Mouse (Mus musculus): ENCODE measurements around the gene Ostf1. TPM values are rescaled to one million over a fixed set of nuclear protein-coding genes. Genes with fewer than 3 reads are reported as not detected.

Gene Ostf1
- total RNA-seq (2012; rRNA removed), result 122 and 131 TPM in 2 replicates
- total RNA-seq (2014; rRNA removed), result 175 and 188 TPM in 2 replicates
- polyA plus RNA-seq (2012; ENCODE audit: insufficient read length, low read depth), result 110 and 125 TPM in 2 replicates

DNA sequence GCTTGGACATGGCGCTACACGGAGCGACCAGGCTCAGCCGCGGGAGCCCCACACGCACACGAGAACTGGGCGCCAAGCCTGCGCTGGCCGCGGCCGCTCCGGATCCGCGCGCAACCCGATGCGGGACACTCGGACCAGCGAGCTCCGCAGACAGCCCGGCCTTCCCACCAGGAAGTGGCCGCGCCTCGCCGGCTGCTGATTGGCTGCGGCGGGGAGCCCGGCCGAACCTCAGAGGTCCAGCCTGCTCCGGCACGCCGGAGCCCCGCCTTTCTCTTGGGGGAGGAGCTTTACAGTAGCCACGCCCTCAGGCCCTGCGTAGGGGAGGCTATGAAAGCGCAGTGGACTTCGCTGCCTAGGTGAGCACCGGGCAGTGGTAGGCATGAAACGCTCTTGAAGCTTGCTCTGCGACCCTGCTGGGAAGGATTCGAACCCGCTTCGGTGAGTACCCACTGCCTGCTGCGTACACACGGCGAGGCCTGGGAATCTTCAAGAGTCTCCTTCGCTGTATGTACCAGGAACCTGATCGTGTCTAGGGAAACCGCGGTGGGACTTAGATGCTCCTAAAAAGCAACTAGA is at the start of gene Ostf1, which contains the start of gene Nmrk1:
Gene Ostf1, minus strand, starts transcription at position 180 of the 576 bp plus-strand sequence.
Gene Nmrk1, plus strand, starts transcription at position 307 of the 576 bp plus-strand sequence.
- Histone ChIP-seq H3K36me3 (replicated peaks in 1 of 2; ENCODE audit: control insufficient read depth in 1 of 2, insufficient read depth in 1 of 2, low read length in 1 of 2) (peaks cover 3 to 11% of the 10 kb centered on the region in 2 experiments), H3K4me3 (replicated peaks in 1 of 3; ENCODE audit: low read depth in 2 of 3, low read length in 2 of 3, poor library complexity in 1 of 3) (peak within 1 kb of the TSS; percentile 88 to 95 (median 93)), H3K9me3 (replicated peaks; ENCODE audit: low read length) (no peaks in the 10 kb centered on the region), H3K9ac (ENCODE audit: insufficient read depth, low read depth) (peak within 1 kb of the TSS; percentile 72), H3K27me3 (replicated peaks) (no peaks in the 10 kb centered on the region), H3K27ac (ENCODE audit: insufficient read depth, low read depth) (peak within 1 kb of the TSS; percentile 65), H3K79me2 (replicated peaks; ENCODE audit: control insufficient read depth, extremely low read depth, insufficient read depth, poor library complexity, severe bottlenecking) (peaks cover 23% of the 10 kb centered on the region), H3K4me2 (ENCODE audit: insufficient read depth, low read depth, poor library complexity, severe bottlenecking) (peak within 1 kb of the TSS; percentile 94), H3K4me1 (ENCODE audit: control insufficient read depth in 1 of 2, insufficient read depth in 2 of 2) (peaks cover 2 to 30% of the 10 kb centered on the region in 2 experiments; a peak in 3 of 4 replicates)
- dilution Hi-C loops (cut with MboI; ENCODE audit: extremely low pct_ligation_motif_present, extremely low pct_unique_long_range_greater_than_20kb, low sequenced_read_pairs), result no loop called here
- peak; percentile 29; the same call in 1 of the 2 replicates for TF ChIP-seq ZMIZ1 (IDR thresholded peaks at IDR 0.05; ENCODE audit: low read depth, low read length)
- peak; percentile 65; the same call in 1 of the 2 replicates for TF ChIP-seq MXI1 (IDR thresholded peaks at IDR 0.05; ENCODE audit: low read depth, low read length)
- TF ChIP-seq SMC3 (IDR thresholded peaks at IDR 0.05; ENCODE audit: low read depth, low read length), result no peak
- TF ChIP-seq TCF12 (IDR thresholded peaks at IDR 0.05; ENCODE audit: low read depth, low read length), result peak; percentile 51; the same call in 1 of the 2 replicates
- TF ChIP-seq ZKSCAN1 (IDR thresholded peaks at IDR 0.05; ENCODE audit: borderline replicate concordance, low read depth, low read length), result no peak
- peak; percentile 73 for TF ChIP-seq NELFE (IDR thresholded peaks at IDR 0.05; ENCODE audit: low read depth, low read length)
- no peak for TF ChIP-seq UBTF (IDR thresholded peaks at IDR 0.05; ENCODE audit: low read depth, low read length)
- TF ChIP-seq JUND (conservative IDR thresholded peaks at IDR 0.05; ENCODE audit: low read depth, low read length), result no peak
- TF ChIP-seq RCOR1 (conservative IDR thresholded peaks at IDR 0.05; ENCODE audit: low read depth, low read length), result no peak
- peak; percentile 39; the same call in 1 of the 2 replicates for TF ChIP-seq MEF2A (IDR thresholded peaks at IDR 0.05; ENCODE audit: borderline replicate concordance, low read depth, low read length)
- TF ChIP-seq NRF1 (IDR thresholded peaks at IDR 0.05; ENCODE audit: low read depth, low read length), result peak; percentile 53; the same call in 1 of the 2 replicates
- no peak for TF ChIP-seq USF1 (IDR thresholded peaks at IDR 0.05; ENCODE audit: low read depth, low read length)
- peak; percentile 82 for TF ChIP-seq TBP (conservative IDR thresholded peaks at IDR 0.05; ENCODE audit: low read depth, low read length)
- peak; percentile 15; the same call in 1 of the 2 replicates for TF ChIP-seq SIN3A (IDR thresholded peaks at IDR 0.05; ENCODE audit: low read length)
- TF ChIP-seq EP300 (IDR thresholded peaks at IDR 0.05; ENCODE audit: low read length), result no peak
- TF ChIP-seq HCFC1 (IDR thresholded peaks at IDR 0.05; ENCODE audit: low read depth, low read length), result peak; percentile 42; the same call in 1 of the 2 replicates
- TF ChIP-seq BHLHE40 (IDR thresholded peaks at IDR 0.05; ENCODE audit: low read depth, low read length), result no peak
- peak; percentile 85 for TF ChIP-seq POLR2A (IDR thresholded peaks at IDR 0.05; ENCODE audit: low read depth, low read length)
- peak; percentile 92 for TF ChIP-seq ELF1 (IDR thresholded peaks at IDR 0.05; ENCODE audit: low read depth, low read length)
- TF ChIP-seq USF2 (conservative IDR thresholded peaks at IDR 0.05; ENCODE audit: low read depth, low read length), result no peak
- peak; percentile 88 for DNase-seq (ENCODE audit: extremely low read depth)
- in situ Hi-C loops (cut with MboI; ENCODE audit: low pct_ligation_motif_present, low pct_unique_long_range_greater_than_20kb, low sequenced_read_pairs), result no loop called here

Data from CH12.LX (cell line).